Mouse (Mus musculus) neural tube, embryonic 10.5 days (tissue): ENCODE results near the gene H2-M10.4.
"Not testable (repeated sequence)": the region's sequence is repeated elsewhere in the genome, so short reads cannot be mapped to it uniquely, and the experiment has no call there.

Source experiments
- DNase-seq: peaks from one replicate; pipeline ENCODE4 v3.0.0-alpha.2; 2017; ENCODE audit warnings: low spot score; ENCODE audit errors: extremely low spot score

The H2-M10.4 gene

DNA sequence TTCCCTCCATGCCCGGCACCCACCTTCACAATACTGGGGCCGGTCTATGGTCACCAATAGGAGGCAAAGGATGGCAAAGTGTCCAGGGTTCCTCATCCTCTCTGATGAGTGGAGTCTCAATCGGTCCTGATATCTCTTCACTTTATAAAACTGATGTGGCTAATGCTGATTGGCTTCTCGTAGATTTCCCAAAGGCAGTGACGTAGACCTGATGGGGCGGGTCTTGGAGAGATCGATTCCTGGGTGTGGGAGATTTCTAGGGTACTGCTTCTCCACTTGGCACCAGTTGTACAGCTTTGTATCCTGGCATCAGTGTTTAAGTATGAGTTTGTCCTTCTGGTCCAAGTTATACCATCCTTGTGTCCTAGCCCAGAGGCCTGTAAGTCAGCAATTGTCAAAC, at the start of gene H2-M10.4:
Gene H2-M10.4 (minus strand): TSS at position 101 of the 400 bp plus-strand sequence.
- no peak for DNase-seq

DNA sequence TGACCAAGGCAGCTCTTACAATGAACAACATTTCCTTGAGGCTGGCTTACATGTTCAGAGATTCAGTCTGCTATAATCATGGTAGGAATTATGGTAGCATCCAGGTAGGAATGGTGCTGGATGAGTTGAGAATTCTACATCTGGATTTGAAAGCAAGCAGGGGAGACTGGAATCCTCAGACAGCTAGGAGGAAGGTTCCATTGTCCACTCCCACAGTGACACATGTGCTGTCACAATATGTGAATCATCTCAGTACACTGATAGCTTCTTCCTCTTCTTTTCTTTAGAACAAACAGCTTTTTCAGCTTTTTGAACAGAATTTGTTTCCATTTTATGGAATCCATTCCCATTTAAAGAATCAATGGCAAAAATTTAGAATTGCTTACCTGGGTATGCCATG, 41.8 kb upstream of the H2-M10.4 start:
- DNase-seq: no peak

DNA sequence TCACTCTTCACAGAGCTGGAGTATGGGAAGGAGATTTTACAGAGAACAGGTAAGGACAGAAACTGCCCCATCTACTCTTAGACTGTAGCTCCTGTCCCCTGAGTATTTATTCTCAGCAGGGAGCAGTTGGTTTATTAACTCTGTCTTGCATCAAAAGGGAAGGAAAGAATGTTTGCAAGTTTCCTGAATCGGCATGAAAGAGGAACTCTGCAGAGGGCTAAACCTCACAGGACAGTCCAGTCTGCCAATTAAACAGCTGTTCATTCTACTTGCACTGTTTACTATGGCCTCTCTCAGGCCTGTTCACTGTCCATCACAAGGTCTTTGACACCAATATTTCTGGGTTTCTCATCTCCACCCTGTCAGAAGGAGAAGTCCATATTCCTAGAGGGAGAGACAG, 38.3 kb upstream of the H2-M10.4 start:
- DNase-seq: no peak

DNA sequence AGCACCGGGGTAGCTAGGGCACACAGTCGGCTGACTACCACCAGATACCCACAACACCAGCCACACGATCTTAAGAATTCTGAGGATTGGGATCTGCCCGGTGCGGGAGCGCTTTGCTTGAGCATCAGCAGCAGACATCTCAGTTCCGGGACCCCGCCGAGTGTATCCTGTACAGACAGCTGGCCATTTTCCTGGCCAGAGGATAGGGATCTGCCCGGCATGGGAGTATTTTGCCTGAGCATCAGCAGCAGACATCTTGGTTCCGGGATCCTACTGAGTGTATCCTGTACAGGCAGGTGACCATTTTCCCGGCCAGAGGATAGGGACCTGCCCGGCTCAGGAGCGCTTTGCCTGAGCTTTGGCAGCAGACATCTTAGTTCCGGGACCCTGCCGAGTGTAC, 26.0 kb upstream of the H2-M10.4 start:
- not testable (repeated sequence) for DNase-seq

DNA sequence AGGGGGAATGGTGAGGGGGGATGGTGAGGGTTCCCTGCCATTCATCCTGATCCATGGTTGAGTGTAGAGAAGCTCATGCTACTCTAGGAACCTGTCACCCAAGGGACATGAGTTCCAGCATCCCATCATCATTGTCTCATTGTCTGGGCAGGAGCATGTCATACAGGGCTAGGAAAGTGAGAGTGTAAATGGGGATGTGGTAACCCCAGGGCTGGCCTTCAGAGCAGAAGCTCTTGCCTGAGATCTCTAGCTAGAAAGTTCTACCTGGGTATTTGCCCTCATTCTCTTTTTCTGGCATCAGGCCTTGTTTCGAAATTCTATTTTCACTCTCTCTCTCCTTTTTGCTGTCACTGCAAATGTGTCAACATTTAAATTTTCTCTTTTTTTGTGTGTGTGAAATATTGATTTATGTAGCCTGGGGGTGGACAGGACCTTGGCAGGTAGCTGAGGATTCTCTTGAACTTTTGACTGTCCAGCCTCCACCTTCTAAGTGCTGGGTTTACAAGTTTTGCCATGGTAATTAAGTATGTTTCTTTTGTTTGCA, 24.6 kb upstream of the H2-M10.4 start:
- DNase-seq: no peak

DNA sequence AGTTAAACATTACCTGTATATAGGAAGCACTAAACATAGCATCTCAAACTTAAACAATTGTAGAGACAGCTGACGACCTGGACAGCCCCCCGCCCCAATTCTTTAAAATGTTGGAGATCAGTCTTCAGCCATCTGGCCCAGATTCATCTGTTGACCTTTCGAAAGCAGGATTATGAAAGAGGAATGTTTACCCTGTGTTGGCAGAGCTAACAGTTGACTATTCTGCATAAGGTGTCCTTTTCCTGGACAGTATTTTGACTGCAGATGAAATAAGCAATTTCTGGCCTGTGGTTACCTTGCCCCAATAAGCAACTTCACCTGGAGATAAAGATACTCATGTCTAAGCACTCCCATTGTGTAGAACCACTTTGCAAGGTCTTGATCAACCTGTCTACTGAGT, 21.7 kb upstream of the H2-M10.4 start:
- no peak for DNase-seq

DNA sequence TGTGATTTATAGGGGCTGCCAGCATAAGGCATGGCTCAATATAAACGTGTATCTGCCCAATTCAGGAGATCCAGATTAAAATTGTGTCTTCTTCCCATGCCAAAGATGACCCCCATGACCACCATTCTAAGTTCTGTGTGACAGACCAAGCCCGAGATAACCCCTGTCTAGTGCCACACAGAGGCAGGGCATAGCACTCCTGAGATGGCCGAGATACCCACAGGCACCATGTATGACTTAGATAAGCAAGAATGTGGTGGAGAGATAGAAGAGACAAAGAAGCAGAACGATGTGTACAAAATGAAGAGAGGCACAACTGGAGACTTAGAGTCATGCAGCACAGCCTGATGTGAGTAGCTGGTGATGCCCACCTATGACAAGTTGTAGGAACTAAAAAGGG, 5.9 kb downstream of the H2-M10.4 start:
- DNase-seq: no peak

DNA sequence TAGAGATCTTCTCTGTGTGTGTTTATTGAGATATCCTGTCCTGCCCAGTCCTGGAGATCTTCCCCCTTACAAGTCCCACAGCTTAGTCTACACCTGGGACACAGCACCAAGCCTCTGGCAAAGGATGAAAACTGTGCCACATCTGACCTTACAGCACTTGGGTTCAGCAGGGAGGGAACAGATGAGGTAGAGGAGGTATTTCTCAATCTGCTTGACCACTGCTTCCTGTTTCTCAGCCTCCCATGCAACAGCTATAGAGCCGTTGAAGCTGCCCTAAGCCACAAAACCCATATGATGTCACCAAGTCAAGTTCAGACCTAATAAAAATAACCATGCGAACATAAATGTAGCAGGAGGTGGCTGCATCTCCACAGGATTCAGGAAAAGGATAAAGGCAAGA, 30.7 kb downstream of the H2-M10.4 start:
- no peak for DNase-seq

DNA sequence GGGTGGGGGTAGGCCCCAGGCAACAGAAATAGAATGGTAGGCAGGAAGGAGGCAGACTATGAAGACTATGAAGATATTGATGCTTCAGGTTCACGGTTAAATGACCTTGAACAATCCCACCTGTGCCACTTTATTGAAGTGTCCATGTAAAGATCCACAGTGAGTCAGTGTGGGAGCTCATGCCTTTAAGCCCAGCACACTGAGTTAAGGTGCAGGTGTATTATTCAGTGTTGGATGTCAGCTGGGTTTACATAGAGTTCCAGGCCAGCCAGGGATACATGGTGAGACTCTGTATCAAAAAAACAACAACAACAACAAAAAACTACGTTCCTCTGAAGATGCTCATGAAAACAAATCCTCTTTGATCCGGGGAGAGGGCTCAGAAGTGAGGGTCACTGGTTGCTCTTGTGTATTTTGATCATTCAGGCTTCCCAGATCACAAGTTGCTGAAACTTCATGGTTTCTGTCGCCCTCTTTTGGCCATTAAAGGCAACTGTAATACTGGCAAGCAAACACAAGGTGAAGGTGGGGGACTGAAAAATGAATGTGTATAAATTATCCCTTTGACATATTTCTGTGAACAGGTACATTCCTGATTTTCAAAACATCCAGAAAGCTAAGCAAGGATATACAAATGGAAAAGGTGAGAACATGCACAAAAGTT, 43.9 kb downstream of the H2-M10.4 start:
- DNase-seq: peak; percentile 14

DNA sequence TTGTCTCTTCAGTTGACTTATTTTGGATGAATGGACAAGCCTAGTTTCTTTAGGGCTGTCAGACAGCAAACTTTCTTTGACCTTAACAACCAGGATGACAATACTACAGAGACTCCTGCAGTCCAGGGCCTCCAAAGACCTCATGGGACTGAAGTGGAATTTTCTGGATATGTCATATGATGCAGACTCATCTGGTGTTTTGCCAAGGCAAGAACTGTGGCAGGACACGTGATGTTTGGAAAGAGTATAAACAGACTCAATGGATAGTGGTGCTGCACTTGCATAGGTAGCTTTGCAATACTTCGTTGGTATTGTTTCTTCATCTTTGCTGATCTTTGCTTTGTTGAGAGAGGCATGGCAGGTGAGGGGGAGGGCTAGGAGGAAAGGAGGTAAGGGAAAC, 44.7 kb downstream of the H2-M10.4 start:
- no peak for DNase-seq

DNA sequence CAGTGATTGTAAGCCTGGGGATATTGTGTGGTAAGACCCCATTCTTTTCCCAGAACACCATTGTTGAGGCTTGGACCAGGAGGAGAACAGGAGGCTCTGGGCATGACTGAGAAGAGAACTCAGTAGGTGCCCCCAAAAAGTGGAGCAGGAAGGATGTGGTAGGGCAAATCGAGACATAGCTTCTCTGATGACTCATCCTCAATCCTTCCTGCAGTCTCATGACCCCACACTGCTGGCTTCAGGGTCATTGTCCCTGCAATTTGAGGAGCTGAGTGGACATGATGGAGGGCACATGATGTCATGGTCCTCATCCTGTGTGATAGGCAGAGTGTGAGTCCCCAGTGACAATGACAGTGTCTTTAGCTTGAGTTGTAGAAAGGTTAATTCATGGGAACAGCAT, 46.7 kb downstream of the H2-M10.4 start:
- no peak for DNase-seq

DNA sequence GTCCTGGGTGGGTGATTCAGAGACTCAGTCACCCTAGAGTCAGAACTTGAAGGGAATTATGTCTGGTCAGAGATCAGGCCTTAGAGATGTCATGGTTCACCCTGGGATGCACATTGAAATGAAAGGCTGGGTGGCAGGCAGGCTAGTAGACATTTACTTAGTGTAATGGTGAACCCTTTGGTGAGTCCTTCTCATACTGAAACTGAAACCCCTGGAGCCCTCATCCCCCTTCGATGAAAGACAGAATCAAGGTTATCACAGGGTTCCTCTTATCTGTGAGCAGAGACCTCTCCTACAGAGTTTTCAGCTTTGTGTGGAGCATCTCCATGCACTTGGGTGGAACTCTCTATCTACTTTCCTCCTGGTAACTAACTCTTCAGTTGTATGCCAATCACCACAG, 47.8 kb downstream of the H2-M10.4 start:
- DNase-seq: no peak
